Mouse (Mus musculus): Measurements from ENCODE around the gene Gopc. TPM values are rescaled to one million over a fixed set of nuclear protein-coding genes. Genes with fewer than 3 reads are reported as not detected.

The Gopc gene
- 10 to 100 TPM; 10.8 to 12.2 (median 11.1) TPM for total RNA-seq (2022)

DNA sequence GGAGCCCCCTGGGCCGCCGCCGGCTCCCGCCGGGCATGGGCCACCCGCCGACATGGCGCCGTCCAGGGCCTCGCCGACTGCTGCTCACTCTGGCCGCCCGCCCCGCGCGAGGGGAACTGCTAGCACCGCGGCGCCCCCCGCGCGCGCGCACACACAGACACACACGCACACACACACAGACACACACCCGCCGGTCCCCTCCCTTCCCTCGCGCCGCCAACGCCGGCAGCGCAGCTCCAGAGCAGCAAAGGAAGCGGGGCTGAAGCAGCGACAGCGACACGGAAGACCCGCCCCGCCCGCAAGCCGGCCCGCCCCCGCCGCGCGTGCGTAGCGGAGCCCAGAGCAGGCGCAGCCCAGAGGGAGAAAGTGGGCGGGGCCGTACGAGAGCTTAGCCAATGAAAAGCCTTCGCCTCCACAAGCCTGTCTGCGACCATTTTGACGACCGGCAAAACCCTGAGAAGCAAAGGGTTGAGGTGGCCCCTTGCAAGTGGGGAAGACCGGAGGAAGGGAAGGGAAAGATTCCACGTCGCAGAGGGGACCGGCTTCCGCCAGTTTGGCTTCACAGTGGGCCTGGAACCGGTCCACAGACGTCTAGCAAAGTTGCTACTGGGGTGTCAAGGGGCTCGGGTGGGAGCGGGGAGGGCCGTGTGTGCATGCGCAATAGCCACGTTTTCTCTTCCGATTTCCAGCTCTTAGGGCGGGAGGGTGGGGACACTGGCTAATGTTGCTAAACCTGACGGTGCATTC is at the start of gene Gopc:
TSS of gene Gopc (minus strand) at position 280 of the 747 bp plus-strand sequence.
- DNase-seq (ENCODE audit: low spot score): peak; percentile 97

DNA sequence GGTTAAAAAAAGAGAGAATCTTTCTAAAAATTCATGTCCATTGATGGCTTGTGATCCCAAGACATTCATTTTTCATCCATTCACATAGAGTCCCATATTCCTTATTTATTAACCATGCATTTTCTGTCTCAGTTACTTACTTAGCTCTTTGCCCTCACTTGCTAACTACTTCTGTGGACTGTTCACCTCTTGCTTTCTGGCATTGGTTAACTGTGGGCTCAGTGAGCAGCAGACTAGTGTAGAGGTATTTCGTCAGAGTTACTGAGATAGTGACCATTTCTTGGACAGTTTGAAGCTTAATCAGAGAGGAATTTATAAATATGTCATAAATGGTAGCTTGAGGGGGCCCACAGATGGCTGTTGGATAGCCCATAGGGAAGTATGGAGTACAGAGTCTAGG is 49.0 kb upstream of the Gopc start:
- DNase-seq (ENCODE audit: low spot score): no peak

DNA sequence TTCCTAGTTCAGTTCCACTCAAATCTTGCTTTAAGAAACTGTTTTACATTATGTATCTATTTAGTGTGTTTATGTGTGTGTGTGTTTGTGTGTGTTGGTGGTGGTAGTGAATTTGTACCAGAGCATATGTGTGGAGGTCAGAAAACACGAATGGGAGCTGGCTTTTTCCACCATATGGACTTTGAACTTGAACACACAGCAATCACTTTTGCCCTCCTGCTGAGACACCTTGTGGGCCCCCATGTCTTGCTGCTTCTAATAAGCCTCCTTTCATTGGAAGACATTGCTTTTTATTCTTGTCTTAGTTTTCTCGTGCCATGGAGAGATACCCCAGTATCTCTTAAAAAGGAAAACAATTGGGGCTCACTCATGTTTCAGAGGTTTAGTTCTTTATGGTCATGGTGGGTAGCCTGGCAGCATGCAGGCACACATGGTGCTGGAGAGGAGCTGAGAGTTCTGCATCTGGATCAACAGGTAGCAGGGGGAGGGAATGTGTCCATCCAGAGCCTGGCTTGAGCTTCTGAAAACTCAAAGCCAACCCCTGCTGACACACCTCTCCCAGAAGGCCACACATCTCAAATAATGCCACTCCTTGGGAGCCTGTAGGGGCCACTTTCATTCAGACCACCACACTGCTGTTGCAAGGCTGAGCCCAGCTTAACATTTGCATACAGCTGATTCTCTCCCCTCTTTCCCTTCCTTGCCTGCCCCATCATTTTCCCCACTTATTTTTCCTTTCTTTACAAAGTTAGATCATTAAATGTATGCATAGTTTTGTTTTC is 45.9 kb upstream of the Gopc start:
- no peak for DNase-seq (ENCODE audit: low spot score)

DNA sequence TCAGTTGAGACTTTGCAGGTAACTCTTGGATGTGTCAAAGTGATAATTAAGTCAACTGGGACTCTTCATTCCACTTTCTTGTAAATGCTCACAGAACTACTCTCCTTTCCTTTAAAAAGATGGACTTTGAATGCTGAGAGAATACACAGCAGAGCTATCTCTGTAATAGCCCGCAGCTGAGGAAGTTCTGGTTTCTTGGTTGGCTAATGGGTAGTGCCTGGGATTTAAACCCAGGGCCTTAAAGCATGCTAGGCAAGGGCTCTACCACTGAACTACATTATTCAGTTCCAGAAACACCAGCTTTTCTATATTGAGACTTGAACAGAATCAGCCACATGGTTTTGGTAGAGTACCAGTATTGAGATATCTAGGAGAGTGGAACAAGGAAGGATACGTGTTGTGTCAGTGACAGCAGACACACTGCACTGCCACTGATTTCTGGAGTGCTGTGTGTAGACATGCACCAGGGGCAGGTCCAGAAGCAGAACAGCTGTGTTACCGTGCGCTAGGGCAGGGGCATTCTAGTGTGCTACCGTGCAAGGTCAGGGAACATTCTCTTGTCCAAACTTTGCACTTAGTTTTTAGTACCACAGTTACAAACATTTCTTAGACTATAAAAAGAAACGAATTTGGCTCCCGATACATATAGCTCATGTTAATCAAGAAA is 44.5 kb upstream of the Gopc start:
- DNase-seq (ENCODE audit: low spot score): no peak

DNA sequence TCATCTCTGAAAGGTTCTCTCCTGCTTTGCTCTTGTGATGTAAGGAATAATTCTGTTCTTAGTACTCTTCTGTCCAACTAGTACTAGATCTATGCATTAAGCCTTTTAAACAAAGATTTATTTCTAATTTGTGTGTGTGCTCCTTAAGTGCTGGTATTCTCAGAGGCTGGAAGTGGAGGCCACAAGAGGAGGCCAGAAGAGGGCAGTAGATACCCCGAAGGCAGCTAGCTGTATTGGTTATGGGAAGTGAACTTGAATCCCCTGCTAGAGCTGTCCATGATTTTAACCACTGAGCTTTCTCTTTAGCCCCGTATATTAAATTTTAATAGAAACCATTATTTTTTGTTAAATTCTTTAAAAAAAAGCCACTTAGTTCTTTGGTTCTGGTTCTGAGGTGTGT is 41.2 kb upstream of the Gopc start:
- DNase-seq (ENCODE audit: low spot score): no peak

DNA sequence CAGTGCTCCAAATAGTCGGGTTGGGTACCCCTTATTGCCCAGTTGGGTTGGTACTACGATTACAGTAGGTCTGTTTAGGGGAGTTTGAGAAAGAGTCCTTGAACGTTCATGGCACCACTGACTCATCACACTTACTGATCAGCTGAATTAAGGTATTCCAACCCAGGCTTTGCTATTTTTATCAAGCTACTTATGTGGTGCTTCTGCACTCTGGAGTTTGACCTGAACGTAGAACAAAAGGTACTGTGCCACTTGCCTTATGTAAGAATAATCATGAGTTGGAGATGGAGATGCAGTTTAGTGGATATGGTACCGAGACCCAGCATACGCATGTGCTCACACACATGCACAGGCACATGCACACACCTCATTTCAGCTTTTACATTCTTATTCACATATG is 39.8 kb upstream of the Gopc start:
- DNase-seq (ENCODE audit: low spot score): peak; percentile 27

DNA sequence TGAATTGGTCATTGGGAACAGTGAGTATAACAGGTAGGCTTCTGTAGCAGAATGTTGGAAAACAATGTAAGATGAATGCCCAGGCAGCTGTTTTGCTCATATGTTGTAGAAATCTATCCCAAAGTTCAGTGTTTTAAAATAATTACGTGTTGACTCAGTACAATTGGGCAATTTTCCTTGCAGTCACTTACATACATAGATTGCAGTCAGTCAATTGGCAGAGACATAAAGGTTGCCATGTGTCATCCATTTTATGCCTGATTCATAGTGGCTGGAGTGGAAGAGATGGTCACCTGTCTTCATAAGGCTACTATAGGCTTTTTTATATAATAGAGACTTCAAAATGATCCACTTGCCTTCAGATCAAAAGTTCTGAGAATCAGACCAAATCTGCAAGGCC is 38.6 kb upstream of the Gopc start:
- no peak for DNase-seq (ENCODE audit: low spot score)

DNA sequence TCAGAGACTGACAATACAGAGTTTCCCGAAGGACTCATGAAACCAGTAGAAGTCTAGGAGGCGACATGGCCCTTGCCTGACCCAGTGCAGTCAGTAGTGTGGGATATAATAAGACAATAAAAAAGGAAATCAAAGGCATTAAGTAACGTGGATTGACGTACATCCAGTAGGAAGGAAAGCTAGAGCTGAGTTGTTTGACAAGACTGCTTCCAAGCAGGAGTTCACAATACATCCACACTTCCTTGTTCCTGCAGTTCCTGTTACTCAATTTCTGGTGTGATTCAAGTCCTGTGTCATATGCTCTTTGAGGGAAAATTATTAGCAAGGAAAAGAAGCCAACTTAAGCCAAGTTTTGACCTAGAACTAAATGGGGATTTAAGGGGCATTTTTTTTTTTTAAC is 37.5 kb upstream of the Gopc start:
- peak; percentile 55 for DNase-seq (ENCODE audit: low spot score)

DNA sequence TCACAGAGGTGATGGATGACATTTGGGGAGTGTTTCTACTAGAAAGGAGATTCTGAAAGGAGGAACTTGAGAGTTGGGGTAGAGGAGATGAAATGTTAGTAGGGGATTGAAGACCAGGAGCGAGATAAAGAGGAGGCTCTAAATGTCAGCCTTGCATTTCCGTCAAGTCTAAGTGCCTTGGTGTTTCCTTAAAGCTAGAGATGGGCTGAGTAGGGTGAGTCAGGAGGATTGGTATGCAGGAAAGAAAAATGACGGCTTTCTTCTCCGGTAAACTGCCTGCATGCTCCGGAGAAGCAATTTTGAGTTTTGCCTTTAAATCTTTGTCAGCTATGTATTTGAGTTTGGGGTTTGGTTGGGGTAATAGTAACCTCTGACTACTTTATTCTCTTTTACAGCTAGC is 37.0 kb upstream of the Gopc start:
- DNase-seq (ENCODE audit: low spot score): no peak

DNA sequence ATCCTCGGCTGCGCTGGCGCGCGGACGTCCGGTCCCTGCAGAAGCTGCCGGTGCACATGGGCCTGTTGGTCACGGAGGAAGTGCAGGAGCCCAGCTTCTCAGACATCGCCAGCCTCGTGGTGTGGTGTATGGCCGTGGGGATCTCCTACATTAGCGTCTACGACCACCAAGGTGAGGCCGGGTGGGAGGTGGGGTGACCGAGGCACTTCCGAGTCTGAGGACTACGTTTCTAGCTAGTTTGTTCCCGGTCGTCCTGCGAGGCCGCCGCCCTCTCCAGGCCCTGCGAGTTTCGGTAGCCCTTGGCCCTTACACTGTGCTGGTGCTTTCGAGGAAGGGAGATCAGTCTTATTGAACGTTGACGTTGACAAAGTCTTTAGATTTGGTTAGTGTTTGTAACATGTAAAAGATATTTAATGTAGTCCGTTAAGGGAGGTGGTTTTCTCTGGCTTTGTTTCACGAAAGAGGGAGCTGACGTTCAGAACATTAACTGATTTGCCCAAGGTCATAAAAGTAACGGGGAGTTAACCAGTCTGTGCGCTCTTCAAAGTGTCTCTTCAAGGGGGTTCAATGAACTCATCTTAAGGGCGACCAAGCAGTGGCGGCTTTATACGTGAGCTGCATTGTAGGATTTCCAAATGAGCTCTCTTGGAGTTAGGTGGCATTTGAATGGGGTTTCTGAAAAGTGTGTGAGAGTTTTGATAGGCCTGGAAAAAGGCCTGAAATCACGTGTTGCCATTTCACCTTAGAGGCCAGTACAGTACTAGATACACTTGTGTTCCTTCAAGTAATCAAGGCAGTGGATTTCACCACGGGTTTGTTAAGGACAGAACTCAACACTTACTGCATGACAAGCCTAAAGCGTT is 36.3 kb upstream of the Gopc start:
- DNase-seq (ENCODE audit: low spot score): no peak

DNA sequence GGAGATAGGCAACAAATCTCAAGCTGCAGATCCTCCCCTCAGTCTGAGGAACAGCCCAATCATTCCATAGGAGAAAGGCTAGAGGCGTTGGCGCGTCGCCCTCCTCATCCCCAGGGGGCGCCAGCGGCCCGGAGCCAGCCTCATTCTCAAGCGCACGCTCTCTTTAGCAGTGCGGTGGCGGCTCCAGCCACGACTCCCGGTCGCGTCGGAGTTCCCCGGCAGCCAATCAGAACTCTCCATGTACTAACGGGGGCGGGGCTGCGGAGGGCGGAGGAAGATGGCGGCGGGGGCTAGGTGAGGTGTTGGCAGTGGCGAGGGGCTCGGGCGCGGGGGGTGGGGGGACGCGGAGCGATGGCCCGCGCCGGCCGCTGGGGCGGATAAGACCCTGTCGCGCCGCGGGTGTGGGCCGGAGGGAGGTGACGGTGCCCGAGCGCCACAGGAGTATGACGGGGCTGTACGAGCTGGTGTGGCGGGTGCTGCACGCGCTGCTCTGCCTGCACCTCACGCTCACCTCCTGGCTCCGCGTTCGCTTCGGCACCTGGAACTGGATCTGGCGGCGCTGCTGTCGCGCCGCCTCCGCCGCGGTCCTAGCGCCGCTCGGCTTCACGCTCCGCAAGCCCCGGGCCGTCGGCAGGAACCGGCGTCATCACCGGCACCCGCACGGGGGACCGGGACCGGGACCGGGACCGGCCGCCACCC is 35.5 kb upstream of the Gopc start, which contains the start of gene Nus1:
TSS of gene Nus1 (plus strand) at position 249 of the 699 bp plus-strand sequence.
- DNase-seq (ENCODE audit: low spot score): peak; percentile 95

DNA sequence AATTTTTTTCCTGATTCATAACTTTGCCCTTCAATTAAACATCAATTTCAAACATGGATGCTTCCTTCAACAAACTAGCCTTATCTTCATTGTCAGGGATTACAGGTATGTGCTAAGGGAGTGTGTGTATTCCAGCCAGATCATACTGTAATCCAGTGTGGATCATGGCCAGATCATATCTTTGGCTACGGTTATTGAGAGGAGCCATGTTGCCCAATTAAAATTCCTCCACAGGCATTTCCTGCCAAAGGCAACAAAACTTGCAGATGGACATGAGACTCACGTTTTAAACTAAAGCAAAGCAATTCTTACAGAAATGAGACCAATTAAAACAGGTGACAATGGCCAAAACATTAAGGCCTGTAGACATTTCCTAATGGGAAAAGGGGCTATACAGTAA is 34.5 kb upstream of the Gopc start:
- DNase-seq (ENCODE audit: low spot score): peak; percentile 37

DNA sequence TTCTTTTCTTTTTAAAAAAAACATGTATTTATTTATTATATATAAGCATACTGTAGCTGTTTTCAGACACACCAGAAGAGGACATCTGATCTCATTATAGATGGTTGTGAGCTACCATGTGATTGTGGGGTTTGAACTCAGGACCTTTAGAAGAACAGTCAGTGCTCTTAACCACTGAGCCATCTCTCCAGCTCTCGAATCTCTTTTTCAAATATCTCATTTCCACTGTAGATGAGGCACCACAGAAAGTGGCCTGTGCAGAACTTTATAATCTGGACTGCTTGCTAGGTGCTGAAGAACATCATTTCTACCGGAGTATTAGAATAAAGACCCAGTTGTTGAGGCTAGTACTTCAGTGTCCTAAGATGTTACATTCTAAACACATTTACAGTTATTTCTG is 33.1 kb upstream of the Gopc start:
- no peak for DNase-seq (ENCODE audit: low spot score)

DNA sequence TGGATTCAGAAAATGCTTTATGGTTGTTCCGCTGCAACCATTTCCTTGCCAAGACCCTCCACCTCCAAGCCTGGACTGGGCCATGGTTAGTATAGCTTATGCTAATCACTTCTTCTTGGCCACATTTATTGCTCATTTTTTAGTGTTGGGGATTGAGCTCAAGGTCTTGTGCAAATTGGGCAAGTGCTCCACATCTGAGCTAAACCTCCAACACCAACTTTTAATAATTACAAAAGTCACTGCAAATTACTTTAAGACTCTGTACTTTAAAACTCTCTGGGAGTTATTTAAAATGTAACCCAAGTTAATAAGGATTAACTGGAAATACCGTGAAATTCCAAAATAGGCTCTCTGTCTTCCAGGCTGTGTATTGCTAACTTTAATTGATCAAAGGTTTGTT is 25.6 kb upstream of the Gopc start:
- no peak for DNase-seq (ENCODE audit: low spot score)

DNA sequence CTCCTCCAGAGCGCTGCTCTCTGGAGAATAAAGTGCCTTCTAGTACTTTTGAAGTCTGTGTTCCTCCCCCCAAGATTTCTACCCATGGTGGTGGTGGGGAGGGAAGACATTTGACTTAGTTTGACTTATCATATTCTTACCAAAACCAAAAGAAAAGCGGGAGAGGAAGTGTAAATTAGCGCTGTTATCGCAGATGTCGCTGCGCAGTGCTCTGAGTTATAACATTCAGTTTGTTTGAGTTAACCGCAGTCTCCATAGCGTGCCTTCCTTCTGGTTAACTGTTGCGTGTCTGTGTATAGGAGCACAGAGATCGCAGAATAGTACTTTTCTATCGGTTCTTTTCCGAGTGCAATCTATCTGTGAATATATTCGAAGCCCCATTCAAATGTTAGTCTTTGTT is 23.2 kb upstream of the Gopc start:
- DNase-seq (ENCODE audit: low spot score): no peak

DNA sequence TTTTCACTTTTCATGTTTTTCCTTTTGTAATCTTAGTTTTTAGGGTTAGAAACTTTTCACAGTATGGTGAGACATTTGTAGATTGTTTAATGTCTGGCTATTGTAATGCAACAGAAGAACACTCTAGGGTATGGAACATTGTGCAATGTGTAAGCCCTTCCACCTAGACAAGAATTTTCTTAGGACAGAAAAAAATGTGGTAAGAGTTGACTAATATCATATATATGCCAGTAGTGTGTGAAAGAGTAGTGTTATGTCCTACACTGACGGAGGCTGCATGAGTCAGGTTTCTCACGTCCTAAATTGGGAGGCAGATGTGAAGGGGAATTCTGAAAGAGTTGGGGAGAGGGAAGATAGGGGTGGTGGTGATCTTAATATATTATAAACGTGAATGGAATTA is 17.8 kb upstream of the Gopc start:
- no peak for DNase-seq (ENCODE audit: low spot score)

DNA sequence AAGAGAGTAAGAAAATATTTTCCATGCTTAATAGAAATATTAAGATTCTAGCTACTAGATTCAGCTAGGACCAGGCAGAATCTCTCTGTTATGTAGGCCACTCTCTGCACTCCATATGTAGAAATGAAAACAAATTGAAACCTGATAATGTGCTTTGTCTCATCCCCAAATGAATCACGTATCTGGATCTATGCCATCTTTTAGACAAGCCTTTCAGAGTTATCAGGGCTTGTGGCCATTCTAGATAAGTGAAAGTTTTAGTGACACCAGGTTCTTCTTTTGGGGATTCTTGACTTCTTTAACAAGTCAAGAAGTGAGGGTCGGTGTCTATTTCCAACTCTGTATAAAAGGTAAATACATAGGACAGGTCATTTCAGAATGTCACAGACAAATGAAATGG is 16.8 kb upstream of the Gopc start:
- no peak for DNase-seq (ENCODE audit: low spot score)

DNA sequence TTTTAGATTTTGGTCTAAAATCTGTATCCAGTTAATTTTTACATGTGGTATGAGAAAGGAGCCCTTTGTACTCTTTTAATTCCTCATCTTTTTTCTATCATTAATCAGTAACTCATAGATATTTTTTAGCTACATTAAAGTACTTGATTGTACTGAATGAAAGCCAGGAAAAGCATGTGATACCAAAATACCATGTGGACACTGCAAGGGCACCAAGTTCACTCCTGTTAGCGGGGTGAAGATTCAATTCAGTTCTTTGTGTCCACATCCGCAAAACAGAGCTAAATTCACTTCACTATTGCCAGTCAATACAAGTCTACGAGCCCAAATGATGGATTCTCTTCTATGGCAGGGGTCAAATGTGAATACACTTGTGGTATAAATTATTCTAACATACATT is 14.7 kb upstream of the Gopc start:
- no peak for DNase-seq (ENCODE audit: low spot score)

DNA sequence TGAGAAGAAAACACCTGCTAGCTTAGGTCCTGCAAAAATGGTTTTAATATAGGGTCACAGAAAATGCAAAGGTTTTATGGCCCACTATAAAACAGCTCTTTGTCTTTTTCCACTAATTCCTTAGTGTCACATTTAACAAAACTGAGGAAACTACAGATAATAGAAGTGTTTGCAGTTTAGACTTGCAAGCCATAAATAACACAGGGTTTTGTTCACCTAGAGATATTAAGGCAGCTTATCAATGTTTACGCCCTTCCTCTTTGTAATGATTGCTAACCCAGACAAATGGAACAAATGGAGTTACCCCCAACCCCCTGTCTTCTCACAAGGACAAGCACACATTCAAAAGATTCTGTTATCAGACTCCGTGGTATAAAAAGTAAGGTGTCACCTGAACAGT is 9.3 kb upstream of the Gopc start:
- no peak for DNase-seq (ENCODE audit: low spot score)

DNA sequence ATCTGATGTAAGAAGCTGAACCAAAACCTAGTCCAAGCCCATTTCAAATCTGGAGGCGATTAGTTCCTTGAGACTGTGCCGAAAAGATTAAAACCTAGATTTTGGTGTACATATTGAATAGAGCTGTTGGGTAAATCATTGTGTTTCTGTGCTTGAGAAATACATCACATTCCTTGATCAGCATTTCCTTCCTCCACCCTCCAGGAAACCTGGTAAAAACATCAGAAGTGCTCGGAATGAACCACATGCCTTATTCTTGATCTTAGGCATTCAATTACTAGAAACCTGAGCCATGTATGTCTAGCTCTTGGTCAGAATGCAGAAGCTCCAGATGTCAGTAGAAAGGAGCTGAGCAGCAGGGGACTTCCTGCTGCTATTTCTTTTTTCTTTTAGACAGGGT is 7.5 kb upstream of the Gopc start:
- DNase-seq (ENCODE audit: low spot score): peak; percentile 82

DNA sequence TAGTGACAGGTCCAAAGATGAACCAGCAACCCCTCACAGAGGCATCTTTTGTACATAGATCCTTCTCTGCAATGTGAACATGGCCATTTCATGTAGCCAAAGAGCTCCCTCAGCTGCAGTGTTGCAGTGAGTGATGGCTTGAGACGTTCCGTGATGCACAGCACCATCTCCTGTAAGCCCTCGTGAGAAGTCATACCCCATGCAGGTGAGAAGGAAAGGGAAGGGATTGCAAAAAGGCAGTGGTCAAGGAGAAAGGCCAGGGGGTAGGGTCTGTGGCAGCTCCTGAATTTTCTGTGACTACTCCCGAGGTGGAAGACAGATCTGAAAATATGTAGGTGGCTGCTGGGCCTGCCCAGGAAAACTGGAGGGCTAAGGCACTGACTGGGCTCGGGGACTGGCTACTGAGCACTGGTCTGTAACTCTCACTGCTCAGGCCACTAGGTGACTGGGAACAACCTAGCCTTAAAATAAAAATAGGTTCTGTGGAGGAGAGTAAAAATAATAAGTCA is 7.1 kb upstream of the Gopc start, which contains the start of gene Nepn:
TSS of gene Nepn (plus strand) at position 51 of the 509 bp plus-strand sequence.
- DNase-seq (ENCODE audit: low spot score): no peak
